Mouse (Mus musculus) limb, embryonic 11.5 days (tissue): ENCODE results near the gene Kif26a. TPM values are rescaled to one million over a fixed set of nuclear protein-coding genes. Genes with fewer than 3 reads are reported as not detected.

Experiments
- ATAC-seq: fragments of 200-750 bp; cut with Nextera tagmentation; 2 replicates; pipeline ENCODE4 v1.8.0; 2017; ENCODE audit warnings: low read depth; ENCODE audit not compliant: insufficient number of reproducible peaks, low FRiP score, low TSS enrichment
- DNase-seq: peaks from one replicate; pipeline ENCODE4 v3.0.0-alpha.2; 2015; ENCODE audit warnings: low spot score
- H3K27ac ChIP-seq: fragments of 300-500 bp; sonication (generic); replicated peaks from 2 replicates; pipeline ENCODE4 v1.5.1; 2014; ENCODE audit warnings: low read depth, mild to moderate bottlenecking, low read length
- H3K27me3 ChIP-seq: fragments of 300-500 bp; sonication (generic); 2 replicates; pipeline ENCODE4 v1.6.1; 2014; ENCODE audit warnings: mild to moderate bottlenecking, low read length, mixed read lengths; ENCODE audit not compliant: control insufficient read depth, insufficient read depth
- H3K36me3 ChIP-seq: fragments of 300-500 bp; sonication (generic); 2 replicates; pipeline ENCODE4 v1.6.1; 2014; ENCODE audit warnings: mild to moderate bottlenecking, low read length, moderate library complexity, mixed read lengths; ENCODE audit not compliant: control insufficient read depth, insufficient read depth
- H3K4me1 ChIP-seq: fragments of 300-500 bp; sonication (generic); 2 replicates; pipeline ENCODE4 v1.6.1; 2014; ENCODE audit warnings: low read length, mixed read lengths; ENCODE audit not compliant: control insufficient read depth, insufficient read depth
- H3K4me2 ChIP-seq: fragments of 300-500 bp; sonication (generic); 2 replicates; pipeline ENCODE4 v1.6.1; 2014; ENCODE audit warnings: low read depth, mild to moderate bottlenecking, moderate library complexity; ENCODE audit not compliant: severe bottlenecking
- H3K4me3 ChIP-seq: fragments of 300-500 bp; sonication (generic); 2 replicates; pipeline ENCODE4 v1.5.1; 2014; ENCODE audit warnings: low read depth, low read length
- H3K9ac ChIP-seq: fragments of 300-500 bp; sonication (generic); 2 replicates; pipeline ENCODE4 v1.6.1; 2014; ENCODE audit warnings: mild to moderate bottlenecking, low read length
- H3K9me3 ChIP-seq: fragments of 300-500 bp; sonication (generic); 2 replicates; pipeline ENCODE4 v1.6.1; 2016; ENCODE audit warnings: low read length; ENCODE audit not compliant: control insufficient read depth
- WGBS: fragments of 180-500 bp; shearing (Covaris S2); extraction: QIAGEN DNeasy Blood & Tissue Kit; methylation state at CpG from one replicate; pipeline ENCODE4 v1.1.7; 2014; 5-methylcytosine and 5-hydroxymethylcytosine counted together
- polyA plus RNA-seq: library from polyadenylated mRNA; unstranded; fragments of >200 nt; fragmentation: Nextera tagmentation; extraction: Ambion mirVana; gene quantifications from 2 replicates; pipeline ENCODE4 v1.2.1, GENCODE M21; 2014

The Kif26a gene
- polyA plus RNA-seq, 1 experiment from 2014 or later = 3.5 TPM

- Histone ChIP-seq H3K9ac (peak overlapping the region; percentile 28; the same call in 1 of the 2 replicates), H3K4me3 (no peak overlapping the region), H3K9me3 (no peaks in the 10 kb centered on the region), H3K4me1 (peaks cover 72% of the 10 kb centered on the region), H3K27ac (peak overlapping the region; percentile 81), H3K27me3 (no peaks in the 10 kb centered on the region), H3K4me2 (0 out of 2 replicates have a peak overlapping the region, but pooled peaks have one; percentile 24), H3K36me3 (no peaks in the 10 kb centered on the region)
- no peak for ATAC-seq
- WGBS = 23% methylated on average over 12 of the region's 12 CpGs
- DNase-seq = peak; percentile 49
These were observed 5.4 kb downstream of the Kif26a start for GRCm38 (mm10) chr12:112151244-112151979.

DNA sequence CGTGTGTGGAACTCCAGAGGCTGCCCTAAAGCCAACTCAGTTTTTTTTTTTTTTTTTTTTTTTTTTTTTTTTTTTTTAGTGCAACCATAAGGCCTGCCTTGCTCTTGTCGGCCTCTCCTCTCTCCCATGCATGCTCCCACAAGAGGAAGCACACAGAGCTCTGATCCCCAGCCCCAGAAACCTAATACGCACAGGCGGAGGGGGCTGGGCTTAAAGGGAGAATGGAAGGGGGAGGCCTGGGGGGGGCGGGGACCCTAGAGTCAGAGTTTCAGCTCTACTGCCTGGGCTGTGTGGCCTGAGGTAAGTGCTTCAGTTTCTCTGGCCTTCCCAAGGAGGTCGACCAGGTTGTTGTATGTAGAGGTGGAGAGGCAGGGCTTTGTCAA is 6.0 kb downstream of the Kif26a start:
- Histone ChIP-seq H3K4me1 (peaks cover 69% of the 10 kb centered on the region), H3K27ac (peak overlapping the region; percentile 81; the same call in 1 of the 2 replicates), H3K27me3 (no peaks in the 10 kb centered on the region), H3K9ac (peak overlapping the region; percentile 28; the same call in 1 of the 2 replicates), H3K9me3 (no peaks in the 10 kb centered on the region), H3K36me3 (no peaks in the 10 kb centered on the region), H3K4me3 (no peak overlapping the region), H3K4me2 (no peak overlapping the region)
- DNase-seq (peak; percentile 55), ATAC-seq (peak; percentile 41; the same call in 1 of the 2 replicates)
- 18% methylated on average over 6 of the region's 6 CpGs for WGBS

GRCm38 (mm10) chr12:112153597-112153996 is 7.6 kb downstream of the Kif26a start:
- ATAC-seq (no peak), DNase-seq (no peak)
- H3K4me3 ChIP-seq = no peak overlapping the region
- H3K9me3 ChIP-seq = no peaks in the 10 kb centered on the region
- no peaks in the 10 kb centered on the region; the same call in 1 of the 2 replicates for H3K36me3 ChIP-seq
- H3K27ac ChIP-seq = 0 out of 2 replicates have a peak overlapping the region, but pooled peaks have one; percentile 45
- no peak overlapping the region for H3K4me2 ChIP-seq
- H3K4me1 ChIP-seq = peaks cover 55% of the 10 kb centered on the region
- H3K9ac ChIP-seq = no peak overlapping the region
- H3K27me3 ChIP-seq = no peaks in the 10 kb centered on the region
- WGBS = 86% methylated on average over 12 of the region's 12 CpGs

DNA sequence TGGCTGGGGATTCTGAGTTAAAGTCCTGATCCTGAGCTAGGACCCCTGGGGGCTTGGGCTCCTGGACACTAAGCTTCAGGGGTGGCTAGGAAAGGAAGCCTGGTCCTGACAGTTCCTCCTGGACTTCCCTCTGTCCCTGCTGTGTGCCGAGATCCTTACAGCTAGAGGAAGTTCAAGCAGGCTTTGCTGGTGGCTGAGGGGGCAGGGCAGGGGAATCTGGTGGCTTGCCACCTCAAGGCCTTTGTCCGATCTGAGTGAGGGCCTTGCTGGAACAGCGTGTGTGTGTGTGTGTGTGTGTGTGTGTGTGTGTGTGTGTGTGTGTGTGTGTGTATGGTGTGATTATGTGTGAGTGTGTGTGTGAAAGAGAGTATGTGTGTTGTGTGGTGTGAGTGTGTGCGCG is 8.5 kb downstream of the Kif26a start:
- Histone ChIP-seq H3K4me1 (peaks cover 49% of the 10 kb centered on the region), H3K9ac (no peak overlapping the region), H3K4me2 (no peak overlapping the region), H3K4me3 (no peak overlapping the region), H3K36me3 (no peaks in the 10 kb centered on the region; the same call in 1 of the 2 replicates), H3K9me3 (no peaks in the 10 kb centered on the region), H3K27ac (no peak overlapping the region), H3K27me3 (no peaks in the 10 kb centered on the region)
- no peak for DNase-seq
- no peak for ATAC-seq
- 54% methylated on average over 5 of the region's 5 CpGs for WGBS

- Histone ChIP-seq H3K4me2 (no peak overlapping the region), H3K4me3 (no peak overlapping the region), H3K27me3 (no peaks in the 10 kb centered on the region), H3K27ac (no peak overlapping the region; the same call in 1 of the 2 replicates), H3K9me3 (no peaks in the 10 kb centered on the region), H3K36me3 (no peaks in the 10 kb centered on the region; the same call in 1 of the 2 replicates), H3K9ac (no peak overlapping the region; the same call in 1 of the 2 replicates), H3K4me1 (peaks cover 44% of the 10 kb centered on the region)
- DNase-seq (no peak), ATAC-seq (no peak)
- WGBS = 54% methylated on average over 16 of the region's 16 CpGs
These were observed 9.4 kb downstream of the Kif26a start for GRCm38 (mm10) chr12:112155218-112156051.

GRCm38 (mm10) chr12:112156804-112157203 is 10.8 kb downstream of the Kif26a start:
- H3K4me3 ChIP-seq = no peak overlapping the region
- no peaks in the 10 kb centered on the region for H3K9me3 ChIP-seq
- H3K36me3 ChIP-seq = no peaks in the 10 kb centered on the region; the same call in 1 of the 2 replicates
- 61% methylated on average over 6 of the region's 6 CpGs for WGBS
- no peak overlapping the region for H3K27ac ChIP-seq
- peaks cover 34% of the 10 kb centered on the region for H3K4me1 ChIP-seq
- H3K9ac ChIP-seq = no peak overlapping the region
- no peak for DNase-seq
- H3K27me3 ChIP-seq = no peaks in the 10 kb centered on the region
- no peak overlapping the region for H3K4me2 ChIP-seq
- no peak for ATAC-seq

GRCm38 (mm10) chr12:112158246-112158645 is 12.2 kb downstream of the Kif26a start:
- ATAC-seq (no peak), DNase-seq (no peak)
- no peak overlapping the region for H3K9ac ChIP-seq
- H3K4me3 ChIP-seq = no peak overlapping the region
- no peak overlapping the region for H3K27ac ChIP-seq
- no peaks in the 10 kb centered on the region; the same call in 1 of the 2 replicates for H3K36me3 ChIP-seq
- 48% methylated on average over 8 of the region's 8 CpGs for WGBS
- H3K4me1 ChIP-seq = peaks cover 32% of the 10 kb centered on the region
- no peaks in the 10 kb centered on the region for H3K9me3 ChIP-seq
- H3K4me2 ChIP-seq = no peak overlapping the region
- no peaks in the 10 kb centered on the region for H3K27me3 ChIP-seq

- no peak for ATAC-seq
- Histone ChIP-seq H3K36me3 (no peaks in the 10 kb centered on the region; the same call in 1 of the 2 replicates), H3K4me3 (no peak overlapping the region), H3K4me2 (no peak overlapping the region), H3K9me3 (no peaks in the 10 kb centered on the region), H3K4me1 (peaks cover 29% of the 10 kb centered on the region), H3K27me3 (no peaks in the 10 kb centered on the region), H3K27ac (no peak overlapping the region), H3K9ac (no peak overlapping the region)
- DNase-seq = no peak
These were observed 12.8 kb downstream of the Kif26a start for GRCm38 (mm10) chr12:112158784-112159183.
